Comparison of ENCODE assay signal across 21 mouse cellular contexts in the genomic region with DNA sequence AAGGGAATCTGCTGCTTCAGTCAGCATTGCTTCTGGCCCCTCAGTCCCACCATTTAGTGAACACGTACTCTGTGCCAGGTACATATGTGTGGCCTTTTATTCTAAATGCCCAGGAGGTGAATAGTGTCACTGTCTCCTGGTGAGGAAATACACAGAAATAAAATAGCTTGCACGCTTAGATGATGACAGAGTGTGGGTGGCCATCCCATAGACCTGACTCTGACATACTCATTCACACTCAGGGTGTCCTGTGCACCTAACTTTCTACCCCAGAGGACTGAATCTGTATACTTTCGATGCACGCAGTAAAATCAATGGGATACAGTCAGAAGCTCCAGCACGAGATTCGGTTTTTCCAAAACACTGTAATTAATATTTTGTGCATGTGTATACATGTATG. TPM values are rescaled to one million over a fixed set of nuclear protein-coding genes. Genes with fewer than 3 reads are reported as not detected.
DNase-seq lines count a peak whose midpoint lies in the region; ATAC-seq lines count a peak whose summit lies in the region.
"Had no signal": no experiment of that assay in that cellular context is flagged by ENCODE, and none has a peak within 500 bp of the region (broad histone marks: within the 10 kb centered on the region; RNA-seq: fewer than 3 reads in every experiment).

No protein-coding gene starts in this region.

- H3K27me3 ChIP-seq in embryonic facial prominence, embryonic 15.5 days: no peaks in the 10 kb centered on the region
- no peaks in the 10 kb centered on the region for H3K27me3 ChIP-seq in embryonic facial prominence, embryonic 10.5 days (replicated peaks; ENCODE audit: low read depth, poor library complexity, severe bottlenecking)
- H3K27me3 ChIP-seq in limb, embryonic 15.5 days: no peaks in the 10 kb centered on the region
- no peaks in the 10 kb centered on the region for H3K27me3 ChIP-seq in limb, embryonic 10.5 days (ENCODE audit: low read depth, poor library complexity, severe bottlenecking)
- H3K27me3 ChIP-seq in midbrain, embryonic 11.5 days (ENCODE audit: control insufficient read depth, insufficient read depth, low read length): no peaks in the 10 kb centered on the region
- H3K27me3 ChIP-seq in midbrain, embryonic 10.5 days (ENCODE audit: low read depth, poor library complexity, severe bottlenecking): no peaks in the 10 kb centered on the region
- H3K27me3 ChIP-seq: CH12.LX, Patski had no signal

- no peak overlapping the region for H3K9ac ChIP-seq in embryonic facial prominence, embryonic 15.5 days
- H3K9ac ChIP-seq in limb, embryonic 15.5 days: no peak overlapping the region
- H3K9ac ChIP-seq in midbrain, embryonic 11.5 days (ENCODE audit: low read length): no peak overlapping the region

- H3K4me3 ChIP-seq in embryonic facial prominence, embryonic 15.5 days (replicated peaks): no peak overlapping the region
- H3K4me3 ChIP-seq in embryonic facial prominence, embryonic 10.5 days: no peak overlapping the region
- H3K4me3 ChIP-seq in limb, embryonic 15.5 days: no peak overlapping the region
- H3K4me3 ChIP-seq in limb, embryonic 10.5 days: no peak overlapping the region
- no peak overlapping the region for H3K4me3 ChIP-seq in midbrain, embryonic 11.5 days (ENCODE audit: low read depth, low read length)
- H3K4me3 ChIP-seq in midbrain, embryonic 10.5 days: no peak overlapping the region

- H3K36me3 ChIP-seq in embryonic facial prominence, embryonic 15.5 days: no peaks in the 10 kb centered on the region
- H3K36me3 ChIP-seq in embryonic facial prominence, embryonic 10.5 days (replicated peaks): no peaks in the 10 kb centered on the region
- no peaks in the 10 kb centered on the region for H3K36me3 ChIP-seq in limb, embryonic 15.5 days
- no peaks in the 10 kb centered on the region for H3K36me3 ChIP-seq in limb, embryonic 10.5 days
- H3K36me3 ChIP-seq in midbrain, embryonic 11.5 days (ENCODE audit: control insufficient read depth, insufficient read depth, low read length): no peaks in the 10 kb centered on the region
- no peaks in the 10 kb centered on the region for H3K36me3 ChIP-seq in midbrain, embryonic 10.5 days
- H3K36me3 ChIP-seq: G1E had no signal

- H3K4me2 ChIP-seq in embryonic facial prominence, embryonic 15.5 days (replicated peaks): no peak overlapping the region
- H3K4me2 ChIP-seq in limb, embryonic 15.5 days: no peak overlapping the region
- no peak overlapping the region for H3K4me2 ChIP-seq in midbrain, embryonic 11.5 days

- DNase-seq in embryonic facial prominence, embryonic 10.5 days (ENCODE audit: low spot score): no peak
- no peak for DNase-seq in limb, embryonic 10.5 days (ENCODE audit: low spot score)
- peak; percentile 66 for DNase-seq in midbrain, embryonic 11.5 days (ENCODE audit: low spot score, missing footprints)
- DNase-seq in midbrain, embryonic 10.5 days (ENCODE audit: low spot score): no peak
- DNase-seq: adrenal gland, adult 2 months; adrenal gland, adult 8-10 months; adrenal gland, postnatal 10 days; adrenal gland, postnatal 14 days; adrenal gland, postnatal 25 days; adrenal gland, postnatal 36 days; B cell, adult 2 months; cerebellum, adult 11 months; cerebellum, adult 11-12 months; cerebellum, adult 18-20 months had no signal

- H3K9me3 ChIP-seq in embryonic facial prominence, embryonic 15.5 days (replicated peaks): no peaks in the 10 kb centered on the region; the same call in 1 of the 2 replicates
- H3K9me3 ChIP-seq in embryonic facial prominence, embryonic 10.5 days: no peaks in the 10 kb centered on the region
- H3K9me3 ChIP-seq in limb, embryonic 15.5 days: no peaks in the 10 kb centered on the region
- no peaks in the 10 kb centered on the region for H3K9me3 ChIP-seq in limb, embryonic 10.5 days (replicated peaks)
- H3K9me3 ChIP-seq in midbrain, embryonic 11.5 days (ENCODE audit: control insufficient read depth, low read length): no peaks in the 10 kb centered on the region
- no peaks in the 10 kb centered on the region for H3K9me3 ChIP-seq in midbrain, embryonic 10.5 days (replicated peaks)

- H3K4me1 ChIP-seq in embryonic facial prominence, embryonic 15.5 days: peaks cover 3% of the 10 kb centered on the region; the same call in 1 of the 2 replicates
- no peaks in the 10 kb centered on the region for H3K4me1 ChIP-seq in embryonic facial prominence, embryonic 10.5 days
- H3K4me1 ChIP-seq in limb, embryonic 15.5 days: 0 out of 2 replicates have a peak, but pooled peaks cover 3% of the 10 kb centered on the region
- H3K4me1 ChIP-seq in limb, embryonic 10.5 days: no peaks in the 10 kb centered on the region
- no peaks in the 10 kb centered on the region for H3K4me1 ChIP-seq in midbrain, embryonic 11.5 days (ENCODE audit: control insufficient read depth, insufficient read depth, low read length)
- H3K4me1 ChIP-seq in midbrain, embryonic 10.5 days: no peaks in the 10 kb centered on the region

- H3K27ac ChIP-seq in embryonic facial prominence, embryonic 15.5 days (replicated peaks): 0 out of 2 replicates have a peak overlapping the region, but pooled peaks have one; percentile 11
- no peak overlapping the region for H3K27ac ChIP-seq in embryonic facial prominence, embryonic 10.5 days (replicated peaks)
- no peak overlapping the region for H3K27ac ChIP-seq in limb, embryonic 15.5 days
- no peak overlapping the region for H3K27ac ChIP-seq in limb, embryonic 10.5 days
- no peak overlapping the region for H3K27ac ChIP-seq in midbrain, embryonic 11.5 days (ENCODE audit: low read depth, low read length)
- H3K27ac ChIP-seq in midbrain, embryonic 10.5 days (replicated peaks): no peak overlapping the region

- 78% methylated on average over 6 of the region's 6 CpGs for WGBS in embryonic facial prominence, embryonic 15.5 days
- WGBS in embryonic facial prominence, embryonic 10.5 days: 90% methylated on average over 6 of the region's 6 CpGs
- 71% methylated on average over 6 of the region's 6 CpGs for WGBS in limb, embryonic 15.5 days
- WGBS in limb, embryonic 10.5 days: 93% methylated on average over 6 of the region's 6 CpGs
- whole genome bisulfite sequencing in midbrain, embryonic 11.5 days: 87% methylated on average over 6 of the region's 6 CpGs
- 87% methylated on average over 6 of the region's 6 CpGs for WGBS in midbrain, embryonic 10.5 days

- ATAC-seq in embryonic facial prominence, embryonic 15.5 days (ENCODE audit: insufficient number of reproducible peaks, low FRiP score, low TSS enrichment, low read depth): no peak
- 0 out of 2 replicates have a peak, but pooled peaks have one; percentile 58 for ATAC-seq in limb, embryonic 15.5 days (ENCODE audit: insufficient number of reproducible peaks, low FRiP score, low TSS enrichment, low read depth)
- no peak for ATAC-seq in midbrain, embryonic 11.5 days (ENCODE audit: low FRiP score)
- ATAC-seq: activated CD4-positive, CD25-positive, alpha-beta regulatory T cell, adult 4 months; CD4-positive, CD25-positive, alpha-beta regulatory T cell, adult 4 months; Patski had no signal

RNA-seq across cellular contexts. Expression of a gene that starts 18.0 kb away (rescaled TPM):
- 21.0 and 23.9 TPM in 2 replicates for polyA plus RNA-seq in embryonic facial prominence, embryonic 15.5 days (2015; fragmentation: Nextera tagmentation; extraction: Ambion mirVana)
- polyA plus RNA-seq in embryonic facial prominence, embryonic 10.5 days (2016; fragmentation: Nextera tagmentation; extraction: Ambion mirVana): 7.3 and 8.7 TPM in 2 replicates
- polyA plus RNA-seq in limb, embryonic 15.5 days (2015; fragmentation: Nextera tagmentation; extraction: Ambion mirVana): 21.4 and 21.8 TPM in 2 replicates
- polyA plus RNA-seq in limb, embryonic 10.5 days (2016; fragmentation: Nextera tagmentation; extraction: Ambion mirVana): 9.9 and 10.4 TPM in 2 replicates
- polyA plus RNA-seq in midbrain, embryonic 11.5 days (2014; fragmentation: Nextera tagmentation; extraction: Ambion mirVana): 7.5 and 8.3 TPM in 2 replicates
- 7.4 and 8.2 TPM in 2 replicates for polyA plus RNA-seq in midbrain, embryonic 10.5 days (2016; fragmentation: Nextera tagmentation; extraction: Ambion mirVana)
